Mouse (Mus musculus) heart, postnatal 4 days (tissue): ENCODE measurements around the gene Mrpl24. TPM values are rescaled to one million over a fixed set of nuclear protein-coding genes. Genes with fewer than 3 reads are reported as not detected.
A peak's percentile ranks its signal among the peaks of the same experiment; 100 is the strongest.
"Not testable (repeated sequence)": the region's sequence is repeated elsewhere in the genome, so short reads cannot be mapped to it uniquely, and the experiment has no call there.

Experiments
- DNase-seq: peaks from one replicate; pipeline ENCODE4 v3.0.0; 2021
- total RNA-seq, 2 experiments: library from RNA; stranded (reverse); gene quantifications; 2 replicates each; pipeline ENCODE4 v1.2.3; 2021

The Mrpl24 gene
- 10 to 100 TPM; 68.2 to 68.9 TPM for total RNA-seq

GRCm38 (mm10) chr3:87919336-87920108 is at the start of gene Mrpl24:
Gene Mrpl24 (plus strand): TSS chr3:87919506.
- peak; percentile 76 for DNase-seq

- no peak for DNase-seq
Observed at GRCm38 (mm10) chr3:87877730-87878129, 41.6 kb upstream of the Mrpl24 start.

- DNase-seq: no peak
Observed at GRCm38 (mm10) chr3:87884291-87884690, 35.0 kb upstream of the Mrpl24 start.

GRCm38 (mm10) chr3:87884708-87885251 is 34.5 kb upstream of the Mrpl24 start:
- DNase-seq: peak; percentile 48

- peak; percentile 89 for DNase-seq
Observed at GRCm38 (mm10) chr3:87885281-87886003, 33.9 kb upstream of the Mrpl24 start, which contains the start of gene Prcc. Gene Prcc (minus strand): TSS chr3:87885608.

- peak; percentile 56 for DNase-seq
Observed at GRCm38 (mm10) chr3:87886004-87886365, 33.3 kb upstream of the Mrpl24 start.

GRCm38 (mm10) chr3:87886416-87886815 is 32.9 kb upstream of the Mrpl24 start:
- DNase-seq: no peak

- not testable (repeated sequence) for DNase-seq
Observed at GRCm38 (mm10) chr3:87887400-87887799, 31.9 kb upstream of the Mrpl24 start.

GRCm38 (mm10) chr3:87891481-87891880 is 27.8 kb upstream of the Mrpl24 start:
- no peak for DNase-seq

- no peak for DNase-seq
Observed at GRCm38 (mm10) chr3:87893367-87893905, 25.9 kb upstream of the Mrpl24 start.

GRCm38 (mm10) chr3:87899266-87899665 is 20.0 kb upstream of the Mrpl24 start:
- no peak for DNase-seq

- no peak for DNase-seq
Observed at GRCm38 (mm10) chr3:87899776-87900175, 19.5 kb upstream of the Mrpl24 start.

GRCm38 (mm10) chr3:87901036-87901624 is 18.2 kb upstream of the Mrpl24 start:
- DNase-seq: no peak

- DNase-seq: not testable (repeated sequence)
Observed at GRCm38 (mm10) chr3:87901959-87902358, 17.3 kb upstream of the Mrpl24 start.

GRCm38 (mm10) chr3:87903821-87904220 is 15.5 kb upstream of the Mrpl24 start:
- DNase-seq: no peak

GRCm38 (mm10) chr3:87905880-87906485 is 13.3 kb upstream of the Mrpl24 start, which contains the start of gene Hdgf:
Gene Hdgf (plus strand): TSS chr3:87906321.
- DNase-seq: peak; percentile 95

GRCm38 (mm10) chr3:87906601-87906980 is 12.7 kb upstream of the Mrpl24 start:
- peak; percentile 56 for DNase-seq

GRCm38 (mm10) chr3:87906981-87907857 is 12.1 kb upstream of the Mrpl24 start:
- DNase-seq: peak; percentile 52

GRCm38 (mm10) chr3:87907906-87908305 is 11.4 kb upstream of the Mrpl24 start:
- DNase-seq: no peak

- no peak for DNase-seq
Observed at GRCm38 (mm10) chr3:87909381-87909780, 9.9 kb upstream of the Mrpl24 start.

- no peak for DNase-seq
Observed at GRCm38 (mm10) chr3:87909874-87910273, 9.4 kb upstream of the Mrpl24 start.
